Mouse (Mus musculus): ENCODE measurements around the gene Lamtor1.

The Lamtor1 gene

DNA sequence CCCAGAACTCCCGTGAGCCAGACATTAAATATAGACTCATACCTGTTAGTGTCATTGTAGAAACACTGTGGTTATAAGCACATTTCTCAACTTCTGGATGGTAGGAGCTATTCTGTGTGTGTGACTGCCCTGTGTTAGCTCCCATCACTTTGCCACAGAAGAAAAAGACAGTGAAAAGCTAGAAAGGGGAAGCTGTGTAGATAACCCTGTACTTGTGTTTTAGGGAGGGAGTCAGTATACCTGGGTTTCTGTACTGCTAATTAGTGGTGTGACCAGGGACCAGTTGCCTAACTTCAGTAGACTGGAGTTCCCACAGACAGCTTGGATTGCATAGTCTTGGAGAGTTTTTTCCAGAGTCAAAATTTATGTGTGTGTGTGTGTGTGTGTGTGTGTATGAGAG lies 50.8 kb downstream of the Lamtor1 start:
- DNase-seq = no peak

DNA sequence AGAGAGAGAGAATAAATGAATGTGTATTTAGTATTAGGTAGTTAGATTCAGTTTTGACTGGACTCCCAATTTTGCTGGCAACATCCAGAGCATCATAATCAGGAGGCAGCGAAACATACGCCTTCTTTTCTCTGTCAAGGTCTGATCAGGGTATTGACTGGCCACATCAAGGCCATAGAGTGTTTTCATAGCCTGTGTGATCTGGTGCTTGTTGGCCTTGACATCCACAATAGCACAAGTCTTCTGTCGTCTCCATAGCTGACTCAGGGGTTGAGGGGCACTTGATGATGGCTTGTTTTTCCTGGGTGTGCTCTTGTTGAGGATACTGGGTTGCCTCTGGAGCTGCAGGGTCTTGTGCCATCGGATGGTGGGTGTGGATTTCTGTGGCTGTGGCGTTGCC lies 51.2 kb downstream of the Lamtor1 start:
- DNase-seq = no peak

- no peak for DNase-seq
Observed at GRCm38 (mm10) chr7:101962829-101963228, 57.1 kb downstream of the Lamtor1 start.

DNA sequence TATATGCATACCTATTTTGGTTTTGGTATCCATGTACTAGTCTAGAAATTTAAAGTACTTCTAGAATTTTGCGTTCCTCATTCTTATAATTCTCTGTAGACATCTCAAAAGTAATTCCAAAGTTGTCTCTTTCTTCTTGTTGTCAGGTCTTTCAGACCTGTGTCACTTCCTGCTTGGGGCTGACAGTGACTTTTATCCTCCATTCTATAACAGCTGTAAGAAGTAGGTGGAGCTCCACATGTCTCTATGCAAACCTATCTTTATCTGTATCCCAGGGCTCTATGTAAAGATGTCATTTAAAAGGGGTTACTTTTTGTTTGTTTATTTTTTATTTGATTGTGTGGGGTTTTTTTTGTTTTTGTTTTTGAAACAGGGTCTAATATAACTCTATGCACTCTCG lies 57.9 kb downstream of the Lamtor1 start:
- no peak for DNase-seq

GRCm38 (mm10) chr7:101964551-101964950 lies 58.8 kb downstream of the Lamtor1 start:
- peak; percentile 72 to 86 for DNase-seq

GRCm38 (mm10) chr7:101965606-101966005 lies 59.9 kb downstream of the Lamtor1 start:
- DNase-seq = peak; percentile 20 to 22

DNA sequence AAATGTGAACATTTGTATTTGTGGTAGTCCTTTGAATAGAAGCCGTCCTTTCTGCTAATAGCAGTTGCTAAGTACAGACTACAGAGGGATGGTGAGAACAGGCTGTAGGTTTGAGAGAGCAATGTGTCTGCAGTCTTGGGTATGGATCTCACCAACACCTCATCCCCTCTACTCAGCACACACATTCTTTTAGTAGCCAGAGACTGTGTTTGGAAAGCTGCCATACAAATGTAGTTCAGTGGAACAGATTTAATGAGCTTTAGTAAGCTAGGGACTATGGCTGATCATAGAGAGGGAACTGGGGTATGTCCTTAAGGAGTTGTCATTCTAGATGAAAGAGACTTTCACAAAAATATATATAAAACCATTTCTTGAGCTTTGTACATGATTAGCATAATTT lies 61.6 kb downstream of the Lamtor1 start:
- peak in 1 of 2 experiments; percentile 39 for DNase-seq

- DNase-seq = no peak
Observed at GRCm38 (mm10) chr7:101968751-101969150, 63.0 kb downstream of the Lamtor1 start.

GRCm38 (mm10) chr7:101969694-101970428 lies 64.2 kb downstream of the Lamtor1 start:
- DNase-seq = peak; percentile 91 to 93

- peak; percentile 97 to 98 for DNase-seq
Observed at GRCm38 (mm10) chr7:101970429-101970775, 64.7 kb downstream of the Lamtor1 start.

DNA sequence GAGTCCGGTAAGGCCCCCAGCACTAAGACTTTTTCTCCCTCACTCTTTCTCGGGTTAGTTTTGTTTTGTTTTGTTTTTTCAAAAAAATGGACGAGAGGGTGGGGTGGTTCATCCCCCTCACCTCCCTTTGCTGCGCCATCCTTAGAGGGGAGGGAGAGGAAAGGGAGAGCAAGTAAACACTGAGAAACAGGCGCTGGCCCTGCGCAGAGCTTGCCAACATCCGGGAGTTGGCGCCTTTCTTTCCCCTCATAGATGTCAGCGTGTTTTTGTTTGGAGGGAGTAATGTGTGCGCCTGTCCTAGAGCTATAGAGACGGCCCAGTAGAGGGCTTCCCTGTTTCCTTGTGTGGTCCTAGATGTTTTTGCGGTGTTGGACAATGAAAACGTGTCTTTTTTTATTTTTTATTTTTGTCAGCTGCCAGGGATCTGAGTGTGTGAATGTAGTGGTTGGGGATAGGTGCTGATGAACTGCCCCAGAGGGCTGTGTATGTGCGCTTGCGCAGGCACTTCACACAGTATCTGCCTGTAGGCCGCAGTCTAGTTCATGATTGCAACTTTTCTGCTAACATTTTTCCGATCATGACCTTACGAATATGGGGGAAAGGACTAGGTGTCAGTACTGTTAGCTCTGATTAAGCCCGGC lies 65.2 kb downstream of the Lamtor1 start:
- peak; percentile 79 to 82 for DNase-seq

GRCm38 (mm10) chr7:101971721-101972120 lies 66.0 kb downstream of the Lamtor1 start:
- no peak for DNase-seq

- DNase-seq = no peak
Observed at GRCm38 (mm10) chr7:101973730-101974129, 68.0 kb downstream of the Lamtor1 start.

GRCm38 (mm10) chr7:101974505-101974904 lies 68.8 kb downstream of the Lamtor1 start:
- peak in 1 of 2 experiments; percentile 45 for DNase-seq
